Mouse (Mus musculus) midbrain, embryonic 12.5 days (tissue): Measurements from ENCODE around the gene Pld1. TPM values are rescaled to one million over a fixed set of nuclear protein-coding genes. Genes with fewer than 3 reads are reported as not detected.

Experiments
- ATAC-seq: fragments of 200-750 bp; cut with Nextera tagmentation; 2 replicates; pipeline ENCODE4 v1.8.0; 2017; ENCODE audit warnings: low read depth, moderate TSS enrichment, moderate library complexity; ENCODE audit not compliant: low FRiP score
- H3K27ac ChIP-seq: fragments of 300-500 bp; sonication (generic); replicated peaks from 2 replicates; pipeline ENCODE4 v1.5.1; 2016; ENCODE audit warnings: mild to moderate bottlenecking
- H3K27me3 ChIP-seq: fragments of 300-500 bp; sonication (generic); 2 replicates; pipeline ENCODE4 v1.6.1; 2016; ENCODE audit warnings: mild to moderate bottlenecking
- H3K36me3 ChIP-seq: fragments of 300-500 bp; sonication (generic); 2 replicates; pipeline ENCODE4 v1.6.1; 2016
- H3K4me1 ChIP-seq: fragments of 300-500 bp; sonication (generic); 2 replicates; pipeline ENCODE4 v1.6.1; 2016
- H3K4me2 ChIP-seq: fragments of 300-500 bp; sonication (generic); replicated peaks from 2 replicates; pipeline ENCODE4 v1.6.1; 2016; ENCODE audit warnings: mild to moderate bottlenecking, moderate library complexity
- H3K4me3 ChIP-seq: fragments of 300-500 bp; sonication (generic); 2 replicates; pipeline ENCODE4 v1.5.1; 2016; ENCODE audit warnings: mild to moderate bottlenecking
- H3K9ac ChIP-seq: fragments of 300-500 bp; sonication (generic); replicated peaks from 2 replicates; pipeline ENCODE4 v1.6.1; 2016; ENCODE audit warnings: mild to moderate bottlenecking, moderate library complexity
- H3K9me3 ChIP-seq: fragments of 300-500 bp; sonication (generic); 2 replicates; pipeline ENCODE4 v1.6.1; 2016; ENCODE audit warnings: mild to moderate bottlenecking
- WGBS: fragments of 180-500 bp; shearing (Covaris S2); methylation state at CpG from one replicate; pipeline ENCODE4 v1.1.7; 2016; 5-methylcytosine and 5-hydroxymethylcytosine counted together
- polyA plus RNA-seq: library from polyadenylated mRNA; unstranded; fragments of >200 nt; fragmentation: Nextera tagmentation; extraction: Ambion mirVana; gene quantifications from 2 replicates; pipeline ENCODE4 v1.2.1, GENCODE M21; 2016

Pld1 gene
- polyA plus RNA-seq, 1 experiment from 2014 or later = 5.9 TPM

- Histone ChIP-seq H3K4me1 (peaks cover 14% of the 10 kb centered on the region), H3K9me3 (no peaks in the 10 kb centered on the region), H3K4me2 (no peak overlapping the region), H3K4me3 (no peak overlapping the region), H3K9ac (no peak overlapping the region), H3K36me3 (no peaks in the 10 kb centered on the region), H3K27ac (no peak overlapping the region), H3K27me3 (no peaks in the 10 kb centered on the region)
- ATAC-seq = no peak
- 65% methylated on average over 5 of the region's 5 CpGs for WGBS
These were observed 96.3 kb downstream of the Pld1 start for GRCm38 (mm10) chr3:28034707-28035333.

- no peak overlapping the region for H3K4me2 ChIP-seq
- no peaks in the 10 kb centered on the region for H3K27me3 ChIP-seq
- no peak overlapping the region for H3K27ac ChIP-seq
- no peak overlapping the region for H3K9ac ChIP-seq
- H3K9me3 ChIP-seq = no peaks in the 10 kb centered on the region
- ATAC-seq = no peak
- H3K36me3 ChIP-seq = no peaks in the 10 kb centered on the region; the same call in 1 of the 2 replicates
- no peaks in the 10 kb centered on the region for H3K4me1 ChIP-seq
- 73% methylated on average over 8 of the region's 8 CpGs for WGBS
- H3K4me3 ChIP-seq = no peak overlapping the region
These were observed 98.9 kb downstream of the Pld1 start for GRCm38 (mm10) chr3:28037320-28037932.

GRCm38 (mm10) chr3:28038106-28038505, 99.6 kb downstream of the Pld1 start:
- Histone ChIP-seq H3K4me2 (no peak overlapping the region), H3K9ac (no peak overlapping the region), H3K27me3 (no peaks in the 10 kb centered on the region), H3K36me3 (no peaks in the 10 kb centered on the region; the same call in 1 of the 2 replicates), H3K4me1 (no peaks in the 10 kb centered on the region), H3K4me3 (no peak overlapping the region), H3K9me3 (no peaks in the 10 kb centered on the region), H3K27ac (no peak overlapping the region)
- 38% methylated on average over 2 of the region's 2 CpGs for WGBS
- no peak for ATAC-seq

GRCm38 (mm10) chr3:28039760-28040159, 101.3 kb downstream of the Pld1 start:
- ATAC-seq = no peak
- 33% methylated on average over 1 of the region's 1 CpGs for WGBS
- no peaks in the 10 kb centered on the region; the same call in 1 of the 2 replicates for H3K36me3 ChIP-seq
- no peaks in the 10 kb centered on the region for H3K27me3 ChIP-seq
- no peak overlapping the region for H3K4me3 ChIP-seq
- no peak overlapping the region for H3K9ac ChIP-seq
- H3K4me1 ChIP-seq = no peaks in the 10 kb centered on the region
- no peak overlapping the region for H3K4me2 ChIP-seq
- H3K9me3 ChIP-seq = no peaks in the 10 kb centered on the region
- H3K27ac ChIP-seq = no peak overlapping the region

GRCm38 (mm10) chr3:28041236-28041635, 102.7 kb downstream of the Pld1 start:
- Histone ChIP-seq H3K27me3 (no peaks in the 10 kb centered on the region), H3K4me1 (no peaks in the 10 kb centered on the region), H3K36me3 (no peaks in the 10 kb centered on the region; the same call in 1 of the 2 replicates), H3K27ac (no peak overlapping the region), H3K4me3 (no peak overlapping the region), H3K4me2 (no peak overlapping the region), H3K9me3 (no peaks in the 10 kb centered on the region), H3K9ac (no peak overlapping the region)
- WGBS = 97% methylated on average over 8 of the region's 8 CpGs
- ATAC-seq = no peak

- H3K27ac ChIP-seq = no peak overlapping the region
- no peak overlapping the region for H3K9ac ChIP-seq
- no peaks in the 10 kb centered on the region; the same call in 1 of the 2 replicates for H3K36me3 ChIP-seq
- H3K4me2 ChIP-seq = no peak overlapping the region
- no peaks in the 10 kb centered on the region for H3K27me3 ChIP-seq
- H3K4me1 ChIP-seq = no peaks in the 10 kb centered on the region
- ATAC-seq = no peak
- 92% methylated on average over 4 of the region's 4 CpGs for WGBS
- H3K4me3 ChIP-seq = no peak overlapping the region
- H3K9me3 ChIP-seq = no peaks in the 10 kb centered on the region
These were observed 103.9 kb downstream of the Pld1 start for GRCm38 (mm10) chr3:28042366-28042765.

GRCm38 (mm10) chr3:28047599-28047998, 109.1 kb downstream of the Pld1 start:
- WGBS = 83% methylated on average over 5 of the region's 5 CpGs
- H3K9me3 ChIP-seq = no peaks in the 10 kb centered on the region
- H3K9ac ChIP-seq = no peak overlapping the region
- no peak for ATAC-seq
- H3K4me1 ChIP-seq = no peaks in the 10 kb centered on the region
- no peak overlapping the region for H3K4me2 ChIP-seq
- H3K27ac ChIP-seq = no peak overlapping the region
- H3K4me3 ChIP-seq = no peak overlapping the region
- no peaks in the 10 kb centered on the region for H3K36me3 ChIP-seq
- no peaks in the 10 kb centered on the region for H3K27me3 ChIP-seq

- Histone ChIP-seq H3K27ac (no peak overlapping the region), H3K4me2 (no peak overlapping the region), H3K27me3 (no peaks in the 10 kb centered on the region; the same call in 1 of the 2 replicates), H3K36me3 (no peaks in the 10 kb centered on the region), H3K4me1 (no peaks in the 10 kb centered on the region), H3K4me3 (no peak overlapping the region), H3K9ac (no peak overlapping the region), H3K9me3 (no peaks in the 10 kb centered on the region)
- 97% methylated on average over 2 of the region's 2 CpGs for WGBS
- no peak for ATAC-seq
These were observed 111.0 kb downstream of the Pld1 start for GRCm38 (mm10) chr3:28049526-28049925.

- 91% methylated on average over 4 of the region's 4 CpGs for WGBS
- Histone ChIP-seq H3K36me3 (no peaks in the 10 kb centered on the region), H3K9ac (no peak overlapping the region), H3K9me3 (no peaks in the 10 kb centered on the region), H3K4me1 (no peaks in the 10 kb centered on the region), H3K4me2 (no peak overlapping the region), H3K27ac (no peak overlapping the region), H3K4me3 (no peak overlapping the region), H3K27me3 (no peaks in the 10 kb centered on the region; the same call in 1 of the 2 replicates)
- ATAC-seq = no peak
These were observed 114.6 kb downstream of the Pld1 start for GRCm38 (mm10) chr3:28053076-28053475.

GRCm38 (mm10) chr3:28060713-28061112, 122.2 kb downstream of the Pld1 start:
- no peak overlapping the region for H3K27ac ChIP-seq
- no peak for ATAC-seq
- no peak overlapping the region for H3K9ac ChIP-seq
- no peaks in the 10 kb centered on the region for H3K4me1 ChIP-seq
- no peaks in the 10 kb centered on the region for H3K36me3 ChIP-seq
- no peak overlapping the region for H3K4me2 ChIP-seq
- no peaks in the 10 kb centered on the region for H3K9me3 ChIP-seq
- H3K27me3 ChIP-seq = no peaks in the 10 kb centered on the region
- WGBS = 88% methylated on average over 4 of the region's 4 CpGs
- no peak overlapping the region for H3K4me3 ChIP-seq

- Histone ChIP-seq H3K27ac (no peak overlapping the region), H3K9me3 (no peaks in the 10 kb centered on the region), H3K27me3 (no peaks in the 10 kb centered on the region), H3K4me3 (no peak overlapping the region), H3K9ac (no peak overlapping the region), H3K4me2 (no peak overlapping the region), H3K36me3 (no peaks in the 10 kb centered on the region), H3K4me1 (no peaks in the 10 kb centered on the region)
- ATAC-seq = no peak
These were observed 122.7 kb downstream of the Pld1 start for GRCm38 (mm10) chr3:28061155-28061554.

GRCm38 (mm10) chr3:28079211-28079610, 140.7 kb downstream of the Pld1 start:
- no peak overlapping the region for H3K4me3 ChIP-seq
- H3K9me3 ChIP-seq = no peaks in the 10 kb centered on the region
- ATAC-seq = no peak
- no peaks in the 10 kb centered on the region for H3K4me1 ChIP-seq
- H3K27ac ChIP-seq = no peak overlapping the region
- no peak overlapping the region for H3K9ac ChIP-seq
- no peaks in the 10 kb centered on the region for H3K27me3 ChIP-seq
- H3K4me2 ChIP-seq = no peak overlapping the region
- WGBS = 87% methylated on average over 3 of the region's 3 CpGs
- no peaks in the 10 kb centered on the region for H3K36me3 ChIP-seq
